Mouse (Mus musculus) forebrain, embryonic 12.5 days (tissue): ENCODE results near the gene Gfod1. TPM values are rescaled to one million over a fixed set of nuclear protein-coding genes. Genes with fewer than 3 reads are reported as not detected.

ENCODE experiments used
- ATAC-seq: fragments of 200-750 bp; cut with Nextera tagmentation; 2 replicates; pipeline ENCODE4 v1.8.0; 2017; ENCODE audit warnings: moderate TSS enrichment; ENCODE audit not compliant: low FRiP score
- H3K27ac ChIP-seq: fragments of 300-500 bp; sonication (generic); 2 replicates; pipeline ENCODE4 v1.5.1; 2016; ENCODE audit warnings: mild to moderate bottlenecking
- H3K27me3 ChIP-seq: fragments of 300-500 bp; sonication (generic); 2 replicates; pipeline ENCODE4 v1.6.1; 2016; ENCODE audit warnings: mild to moderate bottlenecking
- H3K36me3 ChIP-seq: fragments of 300-500 bp; sonication (generic); replicated peaks from 2 replicates; pipeline ENCODE4 v1.6.1; 2016; ENCODE audit warnings: mild to moderate bottlenecking
- H3K4me1 ChIP-seq: fragments of 300-500 bp; sonication (generic); 2 replicates; pipeline ENCODE4 v1.6.1; 2016
- H3K4me2 ChIP-seq: fragments of 300-500 bp; sonication (generic); 2 replicates; pipeline ENCODE4 v1.6.1; 2016; ENCODE audit warnings: mild to moderate bottlenecking, moderate library complexity
- H3K4me3 ChIP-seq: fragments of 300-500 bp; sonication (generic); replicated peaks from 2 replicates; pipeline ENCODE4 v1.5.1; 2016; ENCODE audit warnings: mild to moderate bottlenecking
- H3K9ac ChIP-seq: fragments of 300-500 bp; sonication (generic); 2 replicates; pipeline ENCODE4 v1.6.1; 2016; ENCODE audit warnings: mild to moderate bottlenecking
- H3K9me3 ChIP-seq: fragments of 300-500 bp; sonication (generic); 2 replicates; pipeline ENCODE4 v1.6.1; 2016
- WGBS: fragments of 180-500 bp; shearing (Covaris S2); methylation state at CpG from one replicate; pipeline ENCODE4 v1.1.7; 2016; 5-methylcytosine and 5-hydroxymethylcytosine counted together
- polyA plus RNA-seq: library from polyadenylated mRNA; unstranded; fragments of >200 nt; fragmentation: Nextera tagmentation; extraction: Ambion mirVana; gene quantifications from 2 replicates; pipeline ENCODE4 v1.2.1, GENCODE M21; 2016

Gfod1 gene
- polyA plus RNA-seq, 1 experiment from 2014 or later, result 0.97 TPM

DNA sequence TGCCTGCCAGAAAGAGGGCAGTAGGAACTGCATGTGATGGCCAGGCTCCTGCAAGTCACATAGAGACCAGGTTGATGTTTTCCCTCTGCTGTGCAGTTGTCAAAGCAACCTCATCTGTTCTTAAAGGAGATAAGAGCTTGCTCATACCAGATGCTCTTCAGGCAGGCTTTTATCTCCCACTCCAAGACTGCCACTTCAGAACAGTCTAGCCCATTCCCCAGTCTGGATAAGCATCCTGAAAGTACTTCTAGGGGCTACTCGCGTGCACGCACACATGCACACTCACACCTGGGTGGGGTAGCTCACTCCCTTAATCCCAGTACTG is 68.4 kb downstream of the Gfod1 start:
- WGBS, result 82% methylated on average over 3 of the region's 3 CpGs
- Histone ChIP-seq H3K4me3 (no peak overlapping the region), H3K9me3 (no peaks in the 10 kb centered on the region), H3K4me2 (no peak overlapping the region), H3K27ac (no peak overlapping the region), H3K27me3 (no peaks in the 10 kb centered on the region), H3K9ac (no peak overlapping the region), H3K36me3 (no peaks in the 10 kb centered on the region), H3K4me1 (peaks cover 13% of the 10 kb centered on the region)
- ATAC-seq, result no peak

DNA sequence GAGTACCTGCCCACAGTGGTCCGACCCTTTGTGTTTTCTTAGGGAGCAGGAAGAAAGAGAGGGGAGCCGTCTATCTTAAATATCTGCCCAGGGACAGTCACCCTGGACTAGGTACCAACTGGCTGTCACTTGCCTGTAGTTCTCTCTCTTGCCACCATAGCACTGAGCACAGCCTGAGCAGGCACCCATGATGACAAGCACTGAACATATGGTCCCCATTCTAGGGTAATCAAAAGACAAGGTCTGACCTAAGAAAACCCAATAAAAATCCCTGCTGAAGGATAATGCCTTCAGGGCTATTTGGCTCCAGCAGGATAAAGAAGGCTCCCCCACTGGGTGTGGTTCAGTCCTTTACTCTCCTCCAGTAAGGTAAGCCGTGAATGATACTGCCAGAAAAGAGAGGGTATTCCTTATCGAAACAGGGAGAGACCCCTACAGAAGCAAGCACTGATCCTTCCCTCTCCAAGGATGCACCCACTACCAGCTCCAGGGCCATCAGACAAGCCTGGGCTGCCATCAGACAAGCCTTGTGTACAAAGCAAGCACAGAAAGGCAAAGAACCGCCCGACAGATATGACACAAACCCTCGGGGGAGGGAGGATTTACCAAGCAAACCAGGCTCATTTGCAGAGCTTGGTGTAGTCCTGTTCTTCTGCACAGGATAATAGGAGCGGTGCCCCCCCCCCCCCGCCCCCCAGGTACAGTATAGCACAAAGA is 68.9 kb downstream of the Gfod1 start:
- H3K4me3 ChIP-seq, result no peak overlapping the region
- H3K27me3 ChIP-seq, result no peaks in the 10 kb centered on the region
- H3K4me2 ChIP-seq, result no peak overlapping the region
- no peak for ATAC-seq
- peaks cover 13% of the 10 kb centered on the region for H3K4me1 ChIP-seq
- no peaks in the 10 kb centered on the region for H3K36me3 ChIP-seq
- 60% methylated on average over 9 of the region's 9 CpGs for WGBS
- no peaks in the 10 kb centered on the region for H3K9me3 ChIP-seq
- 0 out of 2 replicates have a peak overlapping the region, but pooled peaks have one; percentile 19 for H3K27ac ChIP-seq
- H3K9ac ChIP-seq, result no peak overlapping the region

DNA sequence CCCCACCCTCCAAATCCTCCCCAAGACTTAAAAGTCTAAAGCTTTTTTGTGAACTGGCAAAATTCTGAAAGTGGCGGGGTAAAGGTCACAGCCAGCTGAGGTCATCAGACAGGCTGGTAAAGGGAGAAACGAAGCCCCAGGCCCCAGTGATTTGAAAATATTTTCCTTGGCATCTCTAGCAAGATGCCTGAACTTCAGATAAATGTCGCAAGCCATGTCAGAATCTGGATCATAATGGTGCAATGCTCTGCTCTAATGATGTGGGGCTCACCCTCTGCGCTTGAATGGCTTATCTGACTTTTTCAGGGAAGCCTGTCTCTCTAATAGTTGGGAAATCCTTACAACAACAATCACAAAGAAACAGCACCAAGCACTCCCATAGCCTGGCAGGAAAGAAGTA is 70.6 kb downstream of the Gfod1 start:
- Histone ChIP-seq H3K9me3 (no peaks in the 10 kb centered on the region), H3K27me3 (no peaks in the 10 kb centered on the region), H3K27ac (no peak overlapping the region), H3K4me2 (no peak overlapping the region), H3K4me1 (peaks cover 13% of the 10 kb centered on the region), H3K4me3 (no peak overlapping the region), H3K9ac (no peak overlapping the region), H3K36me3 (no peaks in the 10 kb centered on the region)
- no peak for ATAC-seq
- WGBS, result 71% methylated on average over 4 of the region's 4 CpGs

DNA sequence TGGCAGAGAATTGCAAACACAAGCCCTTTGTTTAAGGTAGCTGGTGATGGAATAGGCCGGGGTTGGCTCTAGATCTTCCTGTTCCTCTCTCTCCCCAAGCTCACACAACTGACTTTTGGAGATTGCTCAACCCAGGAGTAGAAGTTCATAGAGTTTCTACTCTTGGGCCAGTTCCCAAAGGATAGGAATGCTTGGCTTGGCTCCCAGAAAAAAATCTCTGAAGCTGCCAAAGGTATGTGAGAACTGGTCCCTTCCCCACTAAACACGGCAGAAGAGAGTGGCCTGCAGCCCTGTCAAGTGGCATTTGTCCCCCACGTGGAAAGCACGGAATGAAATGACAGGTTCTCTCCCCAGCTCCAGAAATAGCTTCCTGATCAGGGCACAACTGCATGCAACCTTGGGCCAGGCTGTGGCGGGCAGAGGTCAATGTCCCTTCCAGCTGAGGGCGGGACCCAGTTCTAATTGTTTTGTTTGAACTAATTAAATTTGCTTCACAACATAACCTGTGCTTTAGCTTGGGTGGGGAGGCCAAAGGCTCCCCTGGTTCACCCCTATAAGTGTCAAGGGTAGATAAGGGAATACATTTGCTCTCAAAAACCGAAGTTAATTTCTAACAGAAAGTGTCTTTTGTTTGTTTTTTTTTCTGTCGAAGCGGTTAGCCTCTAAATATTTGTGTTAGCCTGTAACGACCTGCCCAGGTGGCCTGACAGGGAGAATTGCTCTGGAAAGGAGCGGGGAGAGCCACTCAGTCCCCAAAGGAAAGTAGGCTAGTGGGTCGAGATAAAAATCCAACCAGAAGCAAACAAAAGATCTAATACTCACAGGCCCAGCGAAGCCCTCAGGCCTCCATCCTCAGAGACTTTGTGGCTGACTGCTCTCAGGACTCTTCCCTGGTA is 71.8 kb downstream of the Gfod1 start:
- ATAC-seq, result no peak
- no peak overlapping the region for H3K27ac ChIP-seq
- no peaks in the 10 kb centered on the region for H3K9me3 ChIP-seq
- WGBS, result 54% methylated on average over 13 of the region's 13 CpGs
- H3K36me3 ChIP-seq, result no peaks in the 10 kb centered on the region
- no peak overlapping the region for H3K4me2 ChIP-seq
- no peak overlapping the region for H3K9ac ChIP-seq
- H3K4me3 ChIP-seq, result no peak overlapping the region
- H3K4me1 ChIP-seq, result peaks cover 13% of the 10 kb centered on the region
- no peaks in the 10 kb centered on the region for H3K27me3 ChIP-seq

DNA sequence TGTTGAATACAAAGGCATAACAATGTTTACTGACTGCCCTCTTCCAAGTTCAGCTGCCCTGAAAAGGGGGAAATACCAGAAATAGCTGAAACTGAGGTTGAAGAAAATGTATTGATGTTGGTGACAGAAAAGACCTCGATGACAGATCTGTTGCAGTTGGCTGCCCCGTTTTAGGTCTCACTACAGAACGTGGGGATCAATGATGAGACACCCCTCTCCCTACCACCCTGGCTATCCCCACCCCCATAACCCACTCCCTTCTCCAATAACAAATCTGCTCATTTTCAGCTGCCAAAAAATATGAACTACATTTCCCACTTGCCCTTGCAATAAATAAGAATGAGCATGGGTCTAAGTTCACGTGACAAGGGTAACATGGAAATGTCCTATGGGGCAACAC is 73.1 kb downstream of the Gfod1 start:
- H3K27ac ChIP-seq, result no peak overlapping the region
- no peaks in the 10 kb centered on the region for H3K36me3 ChIP-seq
- H3K9me3 ChIP-seq, result no peaks in the 10 kb centered on the region
- no peak overlapping the region for H3K4me2 ChIP-seq
- H3K27me3 ChIP-seq, result no peaks in the 10 kb centered on the region
- no peak overlapping the region for H3K4me3 ChIP-seq
- H3K9ac ChIP-seq, result no peak overlapping the region
- WGBS, result 74% methylated on average over 4 of the region's 4 CpGs
- ATAC-seq, result no peak
- peaks cover 13% of the 10 kb centered on the region for H3K4me1 ChIP-seq

DNA sequence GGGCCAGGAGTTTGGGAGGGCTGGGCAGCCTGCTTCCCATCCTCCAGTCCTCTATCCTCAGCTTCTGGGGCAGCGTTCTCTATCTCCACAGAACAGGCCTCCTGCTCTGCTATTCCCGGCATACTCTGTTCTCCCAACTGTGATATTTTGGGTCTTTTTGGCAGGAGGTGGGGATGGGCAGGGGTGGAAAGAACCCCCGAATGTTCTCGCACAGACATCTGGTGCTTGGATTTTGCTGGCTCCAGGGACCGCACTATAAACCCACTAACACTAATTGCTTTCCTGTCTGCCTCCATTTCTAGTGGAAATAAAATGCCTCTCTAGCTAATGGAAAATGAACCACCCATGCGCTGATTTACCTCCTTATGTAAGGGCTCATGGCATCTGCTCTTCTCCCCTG is 73.7 kb downstream of the Gfod1 start:
- peaks cover under 1% of the 10 kb centered on the region; the same call in 1 of the 2 replicates for H3K9me3 ChIP-seq
- 80% methylated on average over 6 of the region's 6 CpGs for WGBS
- H3K4me1 ChIP-seq, result peaks cover 7% of the 10 kb centered on the region
- no peak overlapping the region for H3K4me2 ChIP-seq
- no peak for ATAC-seq
- H3K4me3 ChIP-seq, result no peak overlapping the region
- H3K9ac ChIP-seq, result no peak overlapping the region
- no peaks in the 10 kb centered on the region for H3K36me3 ChIP-seq
- no peak overlapping the region for H3K27ac ChIP-seq
- H3K27me3 ChIP-seq, result no peaks in the 10 kb centered on the region

DNA sequence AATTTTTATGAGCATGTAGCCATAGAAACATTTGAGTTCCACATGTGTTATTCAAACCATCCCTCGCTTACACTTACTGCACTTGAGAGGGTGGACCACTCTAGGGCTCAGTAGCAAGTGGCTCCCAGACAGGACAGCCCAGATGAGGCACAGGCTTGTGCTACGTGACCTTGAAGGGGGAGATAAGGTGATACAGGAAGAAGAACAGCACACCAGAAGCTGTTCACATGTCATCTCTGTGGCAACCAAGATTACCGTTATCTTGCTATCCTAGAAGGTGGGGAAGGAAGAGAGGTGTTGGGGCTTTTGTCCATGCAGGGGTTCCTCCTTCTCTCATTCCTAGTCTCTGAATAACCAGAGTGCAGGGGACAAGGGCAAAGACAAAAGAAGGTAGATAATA is 74.2 kb downstream of the Gfod1 start:
- Histone ChIP-seq H3K27ac (no peak overlapping the region), H3K4me2 (no peak overlapping the region)

DNA sequence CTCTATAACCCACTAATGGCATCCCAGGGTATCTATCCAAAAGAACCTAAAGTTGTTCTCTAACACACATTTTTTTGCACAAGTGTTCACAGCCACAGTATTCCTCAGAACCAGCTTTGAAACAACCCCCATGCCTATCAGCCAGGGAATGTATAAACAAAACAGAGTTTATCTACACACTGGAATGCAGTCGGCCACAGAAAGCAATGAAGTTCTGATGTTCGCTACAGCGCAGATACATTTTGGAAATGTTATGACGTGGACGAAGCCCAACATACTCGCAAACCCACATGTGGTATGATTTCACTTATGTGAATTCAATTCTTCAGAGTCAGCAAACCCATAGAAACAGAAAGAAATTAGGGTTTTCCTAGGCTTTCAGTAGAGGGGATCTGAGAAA is 75.8 kb downstream of the Gfod1 start:
- Histone ChIP-seq H3K4me2 (no peak overlapping the region), H3K4me3 (no peak overlapping the region), H3K27ac (no peak overlapping the region), H3K9ac (no peak overlapping the region), H3K9me3 (peaks cover 4% of the 10 kb centered on the region; the same call in 1 of the 2 replicates), H3K4me1 (0 out of 2 replicates have a peak, but pooled peaks cover 2% of the 10 kb centered on the region), H3K27me3 (no peaks in the 10 kb centered on the region), H3K36me3 (no peaks in the 10 kb centered on the region)
- no peak for ATAC-seq
- WGBS, result 92% methylated on average over 6 of the region's 6 CpGs

More for the DNA sequence above, 74.2 kb downstream of the Gfod1 start:
- H3K4me1 ChIP-seq, result peaks cover 3% of the 10 kb centered on the region; the same call in 1 of the 2 replicates
- ATAC-seq, result no peak
- WGBS, result 87% methylated on average over 3 of the region's 3 CpGs
- no peak overlapping the region for H3K9ac ChIP-seq
- no peak overlapping the region for H3K4me3 ChIP-seq
- H3K36me3 ChIP-seq, result no peaks in the 10 kb centered on the region
- H3K9me3 ChIP-seq, result peaks cover 4% of the 10 kb centered on the region; the same call in 1 of the 2 replicates
- no peaks in the 10 kb centered on the region for H3K27me3 ChIP-seq

DNA sequence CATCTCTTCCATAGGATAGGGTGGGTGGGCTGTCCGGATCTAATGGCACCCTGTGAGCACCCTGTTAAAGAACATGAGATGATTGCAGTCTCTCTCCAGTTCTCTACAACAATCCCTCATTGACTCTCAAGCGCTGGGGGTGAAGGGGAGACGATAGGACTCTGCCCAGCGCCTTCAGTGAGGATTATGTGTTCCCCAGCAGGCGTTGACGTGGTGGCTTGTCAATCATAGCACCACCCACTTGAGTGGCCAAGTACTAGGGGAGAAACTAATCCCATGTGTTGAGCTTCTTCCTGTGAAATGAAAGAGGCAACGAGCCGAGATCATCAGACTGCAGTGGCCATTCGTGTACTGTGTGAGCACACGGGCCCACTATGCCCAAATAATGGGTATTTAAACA is 77.9 kb downstream of the Gfod1 start:
- H3K4me2 ChIP-seq, result no peak overlapping the region
- H3K9ac ChIP-seq, result no peak overlapping the region
- no peak for ATAC-seq
- 68% methylated on average over 10 of the region's 10 CpGs for WGBS
- H3K27me3 ChIP-seq, result no peaks in the 10 kb centered on the region
- no peak overlapping the region for H3K4me3 ChIP-seq
- peaks cover 4% of the 10 kb centered on the region; the same call in 1 of the 2 replicates for H3K9me3 ChIP-seq
- H3K36me3 ChIP-seq, result no peaks in the 10 kb centered on the region
- H3K4me1 ChIP-seq, result no peaks in the 10 kb centered on the region
- no peak overlapping the region for H3K27ac ChIP-seq

DNA sequence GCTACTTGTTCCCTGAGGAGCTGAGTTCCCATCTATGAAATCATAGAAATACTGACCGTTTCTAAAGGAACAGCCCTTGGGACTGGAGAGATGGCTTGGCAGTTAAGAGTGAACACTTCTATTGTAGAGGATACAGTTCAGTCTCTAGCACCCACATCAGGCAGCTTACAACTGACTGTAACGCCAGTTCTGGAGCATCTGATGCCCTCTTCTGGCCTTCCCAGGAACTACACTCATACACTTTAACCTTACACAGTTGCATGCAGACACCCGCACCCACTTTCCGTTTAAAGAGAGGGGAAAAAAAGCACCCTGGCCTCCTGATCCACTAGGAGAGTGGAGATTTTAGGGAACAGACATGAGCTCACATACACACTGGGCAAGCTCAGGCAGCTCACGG is 78.8 kb downstream of the Gfod1 start:
- no peak for ATAC-seq
- no peaks in the 10 kb centered on the region for H3K4me1 ChIP-seq
- H3K4me3 ChIP-seq, result no peak overlapping the region
- no peak overlapping the region for H3K27ac ChIP-seq
- no peak overlapping the region for H3K9ac ChIP-seq
- no peaks in the 10 kb centered on the region for H3K36me3 ChIP-seq
- no peaks in the 10 kb centered on the region for H3K27me3 ChIP-seq
- H3K4me2 ChIP-seq, result no peak overlapping the region
- peaks cover 4% of the 10 kb centered on the region; the same call in 1 of the 2 replicates for H3K9me3 ChIP-seq
- WGBS, result 70% methylated on average over 5 of the region's 5 CpGs

DNA sequence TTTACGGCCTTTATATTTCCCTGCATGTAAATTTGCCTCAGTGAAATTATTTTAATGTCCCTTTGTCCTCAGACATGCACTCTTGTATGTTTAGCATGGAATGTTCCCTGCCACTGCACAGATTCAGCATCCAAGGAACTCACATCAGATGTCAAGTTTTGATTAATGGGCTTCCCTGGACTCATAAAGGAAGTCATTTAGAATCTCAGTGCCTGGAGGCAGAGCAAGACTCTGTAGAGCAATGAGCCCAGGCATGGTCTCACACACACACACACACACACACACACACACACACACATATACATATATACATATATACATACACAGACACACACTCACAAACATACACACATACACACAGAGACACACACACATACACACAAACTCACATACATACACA is 81.9 kb downstream of the Gfod1 start:
- Histone ChIP-seq H3K9me3 (peaks cover 4% of the 10 kb centered on the region; the same call in 1 of the 2 replicates), H3K27me3 (no peaks in the 10 kb centered on the region), H3K4me1 (peaks cover 5% of the 10 kb centered on the region), H3K4me3 (no peak overlapping the region), H3K9ac (no peak overlapping the region), H3K4me2 (no peak overlapping the region), H3K36me3 (no peaks in the 10 kb centered on the region), H3K27ac (no peak overlapping the region)
- 85% methylated on average over 1 of the region's 1 CpGs for WGBS
- no peak for ATAC-seq

DNA sequence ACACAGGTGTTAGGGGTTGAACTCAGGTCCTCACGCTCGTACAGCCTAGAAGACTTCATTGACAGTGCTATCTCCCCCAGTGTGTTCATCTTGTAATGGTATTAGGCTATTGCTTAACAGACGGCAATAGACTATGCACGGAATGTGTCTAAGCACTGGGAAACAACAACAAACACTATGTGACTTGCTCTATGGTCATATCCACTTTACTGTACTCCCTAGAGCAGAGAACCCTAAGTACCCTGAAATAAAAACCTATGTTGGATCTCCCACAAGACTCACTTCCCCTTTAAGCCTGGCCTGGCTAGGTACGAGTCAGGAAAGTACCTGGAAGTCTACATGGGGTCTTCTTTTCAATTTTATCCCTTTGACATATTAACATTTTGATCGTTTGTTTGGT is 82.7 kb downstream of the Gfod1 start:
- Histone ChIP-seq H3K27ac (no peak overlapping the region), H3K4me3 (no peak overlapping the region), H3K4me1 (peaks cover 5% of the 10 kb centered on the region), H3K9me3 (peaks cover 4% of the 10 kb centered on the region; the same call in 1 of the 2 replicates), H3K9ac (no peak overlapping the region), H3K27me3 (no peaks in the 10 kb centered on the region), H3K36me3 (no peaks in the 10 kb centered on the region), H3K4me2 (no peak overlapping the region)
- no peak for ATAC-seq
- 90% methylated on average over 6 of the region's 6 CpGs for WGBS
